Mouse (Mus musculus) midbrain, embryonic 11.5 days (tissue): ENCODE results near the gene Cbx4. TPM values are rescaled to one million over a fixed set of nuclear protein-coding genes. Genes with fewer than 3 reads are reported as not detected.

Experiments used
- ATAC-seq: fragments of 200-750 bp; cut with Nextera tagmentation; 2 replicates; pipeline ENCODE4 v1.8.0; 2017; ENCODE audit warnings: moderate TSS enrichment, moderate library complexity; ENCODE audit not compliant: low FRiP score
- DNase-seq: peaks from one replicate; pipeline ENCODE4 v3.0.0; 2015; ENCODE audit warnings: low spot score; ENCODE audit errors: missing footprints
- H3K27ac ChIP-seq: fragments of 300-500 bp; sonication (generic); 2 replicates; pipeline ENCODE4 v1.5.1; 2014; ENCODE audit warnings: low read depth, low read length
- H3K27me3 ChIP-seq: fragments of 300-500 bp; sonication (generic); 2 replicates; pipeline ENCODE4 v1.6.1; 2014; ENCODE audit warnings: mild to moderate bottlenecking, low read length, moderate library complexity, mixed read lengths; ENCODE audit not compliant: control insufficient read depth, insufficient read depth
- H3K36me3 ChIP-seq: fragments of 300-500 bp; sonication (generic); 2 replicates; pipeline ENCODE4 v1.6.1; 2014; ENCODE audit warnings: mild to moderate bottlenecking, low read length, moderate library complexity, mixed read lengths; ENCODE audit not compliant: control insufficient read depth, insufficient read depth
- H3K4me1 ChIP-seq: fragments of 300-500 bp; sonication (generic); 2 replicates; pipeline ENCODE4 v1.6.1; 2014; ENCODE audit warnings: low read length; ENCODE audit not compliant: control insufficient read depth, insufficient read depth
- H3K4me2 ChIP-seq: fragments of 300-500 bp; sonication (generic); 2 replicates; pipeline ENCODE4 v1.6.1; 2014; ENCODE audit warnings: mild to moderate bottlenecking, moderate library complexity
- H3K4me3 ChIP-seq: fragments of 300-500 bp; sonication (generic); 2 replicates; pipeline ENCODE4 v1.5.1; 2014; ENCODE audit warnings: low read depth, low read length
- H3K9ac ChIP-seq: fragments of 300-500 bp; sonication (generic); 2 replicates; pipeline ENCODE4 v1.6.1; 2014; ENCODE audit warnings: low read length
- H3K9me3 ChIP-seq: fragments of 300-500 bp; sonication (generic); 2 replicates; pipeline ENCODE4 v1.6.1; 2016; ENCODE audit warnings: low read length; ENCODE audit not compliant: control insufficient read depth
- WGBS: fragments of 180-500 bp; shearing (Covaris S2); extraction: QIAGEN DNeasy Blood & Tissue Kit; methylation state at CpG from one replicate; pipeline ENCODE4 v1.1.7; 2014; 5-methylcytosine and 5-hydroxymethylcytosine counted together
- polyA plus RNA-seq: library from polyadenylated mRNA; unstranded; fragments of >200 nt; fragmentation: Nextera tagmentation; extraction: Ambion mirVana; gene quantifications from 2 replicates; pipeline ENCODE4 v1.2.1, GENCODE M21; 2014

The Cbx4 gene
- polyA plus RNA-seq, 1 experiment from 2014 or later = 6.3 TPM

DNA sequence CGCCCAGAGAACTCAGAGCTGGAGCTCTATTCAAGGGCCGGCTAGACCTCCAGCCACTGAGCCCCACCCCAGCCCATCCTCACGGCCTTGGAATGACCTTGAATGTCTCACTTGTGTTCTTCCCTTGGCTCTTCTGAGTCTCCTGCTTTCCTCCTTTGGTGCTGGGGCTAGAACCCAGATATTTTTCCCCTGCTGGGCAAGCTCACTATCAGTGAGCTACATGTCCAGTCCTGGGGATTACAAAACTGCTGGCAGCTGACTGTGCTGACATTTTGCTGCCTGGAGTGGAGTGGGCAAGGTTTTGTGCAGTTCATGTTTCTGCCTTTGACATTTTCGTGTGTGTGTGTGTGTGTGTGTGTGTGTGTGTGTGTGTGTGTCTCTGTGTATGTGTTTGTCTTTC, 31.0 kb upstream of the Cbx4 start:
- Histone ChIP-seq H3K4me2 (no peak overlapping the region), H3K9me3 (no peaks in the 10 kb centered on the region), H3K9ac (no peak overlapping the region), H3K4me1 (peaks cover 5% of the 10 kb centered on the region), H3K27me3 (no peaks in the 10 kb centered on the region), H3K36me3 (no peaks in the 10 kb centered on the region), H3K27ac (no peak overlapping the region), H3K4me3 (no peak overlapping the region)
- DNase-seq = no peak
- no peak for ATAC-seq
- WGBS = 66% methylated on average over 4 of the region's 4 CpGs

DNA sequence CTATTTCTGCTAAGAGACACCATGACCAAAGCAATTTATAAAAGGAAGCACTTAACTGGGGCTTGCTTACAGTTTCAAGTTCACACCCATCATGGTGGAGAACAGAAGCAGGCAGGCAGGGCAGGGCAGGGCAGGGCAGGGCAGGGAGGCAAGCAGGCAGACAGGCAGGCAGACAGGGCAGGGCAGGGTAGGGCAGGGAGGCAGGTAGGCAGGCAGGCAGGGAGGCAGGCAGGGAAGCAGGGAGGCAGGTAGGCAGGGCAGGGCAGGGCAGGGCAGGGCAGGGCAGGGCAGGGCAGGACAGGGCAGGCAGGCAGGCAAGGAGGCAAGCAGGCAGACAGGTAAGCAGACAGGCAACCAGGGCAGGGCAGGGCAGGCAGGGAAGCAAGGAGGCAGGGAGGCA, 26.7 kb upstream of the Cbx4 start:
- DNase-seq (no peak), ATAC-seq (no peak)
- H3K4me3 ChIP-seq = no peak overlapping the region
- no peaks in the 10 kb centered on the region for H3K36me3 ChIP-seq
- peaks cover 5% of the 10 kb centered on the region; the same call in 1 of the 2 replicates for H3K4me1 ChIP-seq
- H3K27ac ChIP-seq = no peak overlapping the region
- no peaks in the 10 kb centered on the region for H3K27me3 ChIP-seq
- H3K9me3 ChIP-seq = no peaks in the 10 kb centered on the region
- no peak overlapping the region for H3K9ac ChIP-seq
- H3K4me2 ChIP-seq = no peak overlapping the region

DNA sequence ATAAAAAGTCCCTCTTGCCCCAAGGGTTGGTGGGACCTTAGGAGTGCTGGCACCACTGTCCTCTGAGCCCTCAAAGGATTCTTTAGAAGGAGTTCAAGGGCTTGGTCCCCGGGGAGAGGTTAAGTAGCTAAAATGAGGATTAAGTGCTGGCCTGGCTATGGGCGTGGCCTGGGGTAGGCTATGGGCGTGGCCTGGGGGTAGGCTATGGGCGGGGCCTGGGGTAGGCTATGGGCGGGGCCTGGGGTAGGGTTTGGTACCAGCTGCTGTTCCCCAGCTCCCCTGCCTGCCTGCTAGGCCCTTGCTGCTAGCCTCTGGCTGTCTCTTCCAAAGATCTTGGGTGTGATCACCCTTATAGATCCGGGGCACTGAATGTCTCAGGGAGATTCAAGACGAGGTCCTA, 25.3 kb upstream of the Cbx4 start:
- ATAC-seq (0 out of 2 replicates have a peak, but pooled peaks have one; percentile 35), DNase-seq (peak; percentile 89)
- no peak overlapping the region for H3K4me3 ChIP-seq
- no peaks in the 10 kb centered on the region for H3K27me3 ChIP-seq
- no peak overlapping the region for H3K27ac ChIP-seq
- no peak overlapping the region for H3K9ac ChIP-seq
- H3K4me1 ChIP-seq = peaks cover 5% of the 10 kb centered on the region; the same call in 1 of the 2 replicates
- H3K36me3 ChIP-seq = no peaks in the 10 kb centered on the region
- no peak overlapping the region for H3K4me2 ChIP-seq
- 14% methylated on average over 7 of the region's 7 CpGs for WGBS
- no peaks in the 10 kb centered on the region for H3K9me3 ChIP-seq

GRCm38 (mm10) chr11:119109415-119110071, 23.5 kb upstream of the Cbx4 start:
- WGBS = 81% methylated on average over 9 of the region's 9 CpGs
- H3K27ac ChIP-seq = no peak overlapping the region
- H3K4me1 ChIP-seq = no peaks in the 10 kb centered on the region; the same call in 1 of the 2 replicates
- no peaks in the 10 kb centered on the region for H3K36me3 ChIP-seq
- no peak for DNase-seq
- H3K9me3 ChIP-seq = no peaks in the 10 kb centered on the region
- no peaks in the 10 kb centered on the region for H3K27me3 ChIP-seq
- H3K4me3 ChIP-seq = no peak overlapping the region
- no peak for ATAC-seq
- H3K9ac ChIP-seq = no peak overlapping the region
- no peak overlapping the region for H3K4me2 ChIP-seq

- WGBS = 83% methylated on average over 10 of the region's 10 CpGs
- H3K4me3 ChIP-seq = no peak overlapping the region
- H3K27ac ChIP-seq = no peak overlapping the region
- H3K27me3 ChIP-seq = no peaks in the 10 kb centered on the region
- no peak for DNase-seq
- no peak for ATAC-seq
- H3K4me2 ChIP-seq = no peak overlapping the region
- no peaks in the 10 kb centered on the region for H3K9me3 ChIP-seq
- H3K36me3 ChIP-seq = no peaks in the 10 kb centered on the region
- no peaks in the 10 kb centered on the region; the same call in 1 of the 2 replicates for H3K4me1 ChIP-seq
- H3K9ac ChIP-seq = no peak overlapping the region
Measured at GRCm38 (mm10) chr11:119108573-119109263, 22.7 kb upstream of the Cbx4 start.

DNA sequence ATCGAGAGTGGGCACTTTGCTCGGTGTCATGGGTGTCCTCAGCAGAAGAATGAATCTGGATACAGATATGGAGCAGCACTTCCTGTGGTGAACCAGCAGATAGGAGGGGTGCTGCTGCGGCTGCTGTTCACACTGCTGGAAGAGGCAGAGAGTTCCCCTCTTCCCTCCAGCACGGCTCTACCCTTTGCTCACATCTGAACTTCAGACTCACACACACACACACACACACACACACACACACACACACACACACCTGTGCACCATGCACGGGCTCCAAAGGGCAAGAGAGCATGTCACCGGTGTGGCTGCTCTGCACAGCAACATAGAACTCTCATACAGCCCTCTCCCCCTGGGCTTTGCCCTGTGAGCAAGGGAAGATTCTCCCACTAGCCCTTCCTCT, 20.3 kb upstream of the Cbx4 start:
- H3K4me2 ChIP-seq = no peak overlapping the region
- DNase-seq (no peak), ATAC-seq (no peak)
- no peaks in the 10 kb centered on the region for H3K9me3 ChIP-seq
- H3K4me3 ChIP-seq = no peak overlapping the region
- no peaks in the 10 kb centered on the region for H3K36me3 ChIP-seq
- no peak overlapping the region for H3K27ac ChIP-seq
- WGBS = 60% methylated on average over 6 of the region's 6 CpGs
- H3K27me3 ChIP-seq = no peaks in the 10 kb centered on the region; the same call in 1 of the 2 replicates
- no peaks in the 10 kb centered on the region; the same call in 1 of the 2 replicates for H3K4me1 ChIP-seq
- no peak overlapping the region for H3K9ac ChIP-seq

GRCm38 (mm10) chr11:119105748-119106147, 19.7 kb upstream of the Cbx4 start:
- ATAC-seq = no peak
- H3K4me1 ChIP-seq = no peaks in the 10 kb centered on the region; the same call in 1 of the 2 replicates
- no peaks in the 10 kb centered on the region for H3K36me3 ChIP-seq
- no peak overlapping the region for H3K9ac ChIP-seq
- no peak for DNase-seq
- H3K27me3 ChIP-seq = no peaks in the 10 kb centered on the region; the same call in 1 of the 2 replicates
- no peaks in the 10 kb centered on the region for H3K9me3 ChIP-seq
- H3K4me2 ChIP-seq = no peak overlapping the region
- no peak overlapping the region for H3K4me3 ChIP-seq
- H3K27ac ChIP-seq = no peak overlapping the region
- WGBS = 65% methylated on average over 8 of the region's 8 CpGs

DNA sequence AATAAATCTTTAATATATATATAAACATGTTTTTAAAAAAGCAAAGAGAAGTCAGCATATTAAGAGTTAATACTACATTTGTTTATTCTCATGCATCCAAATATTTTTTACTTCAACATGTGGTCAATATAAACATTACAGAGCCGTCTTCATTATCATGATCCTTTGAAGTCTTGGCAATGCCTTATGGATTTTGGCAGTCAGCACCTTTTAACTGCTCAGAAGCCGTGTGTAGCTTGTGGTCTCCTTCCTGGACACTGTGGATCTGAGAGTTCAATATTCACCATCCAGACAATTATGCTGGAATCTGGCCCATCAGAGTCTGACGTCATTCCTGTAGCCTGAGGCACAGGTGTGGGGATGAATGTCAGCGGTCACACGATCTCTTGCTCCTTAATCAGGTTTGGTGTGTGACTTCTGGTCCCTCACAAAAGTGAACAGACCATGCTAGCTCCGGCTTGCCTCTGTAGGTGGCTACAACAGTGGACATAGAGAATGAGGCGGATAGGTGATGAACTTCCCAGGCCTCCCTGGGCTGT, 19.1 kb upstream of the Cbx4 start:
- H3K27ac ChIP-seq = no peak overlapping the region
- H3K4me2 ChIP-seq = no peak overlapping the region
- H3K4me3 ChIP-seq = no peak overlapping the region
- H3K36me3 ChIP-seq = no peaks in the 10 kb centered on the region
- DNase-seq (peak; percentile 81), ATAC-seq (no peak)
- no peaks in the 10 kb centered on the region; the same call in 1 of the 2 replicates for H3K27me3 ChIP-seq
- no peaks in the 10 kb centered on the region for H3K9me3 ChIP-seq
- H3K4me1 ChIP-seq = no peaks in the 10 kb centered on the region; the same call in 1 of the 2 replicates
- no peak overlapping the region for H3K9ac ChIP-seq
- 88% methylated on average over 7 of the region's 7 CpGs for WGBS

DNA sequence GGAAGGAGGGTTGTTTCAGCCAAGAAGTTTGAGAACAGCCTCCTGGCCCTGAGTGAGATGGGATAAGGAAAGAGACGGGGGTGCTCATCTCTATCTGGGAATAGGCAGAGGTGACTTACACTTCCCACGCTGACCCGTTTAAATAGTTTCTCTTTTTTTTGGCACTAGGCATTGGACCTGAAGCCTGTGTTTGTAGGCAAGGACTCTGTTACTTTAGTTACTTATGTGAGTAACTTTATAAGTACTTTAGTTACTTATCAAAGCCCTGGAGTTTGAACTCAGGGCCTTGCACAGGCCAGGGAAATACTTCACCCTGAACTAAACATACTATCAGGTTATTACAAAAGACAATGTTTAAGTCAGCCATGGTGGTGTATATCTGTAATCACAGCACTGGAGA, 18.0 kb upstream of the Cbx4 start:
- Histone ChIP-seq H3K27ac (no peak overlapping the region), H3K27me3 (no peaks in the 10 kb centered on the region; the same call in 1 of the 2 replicates), H3K9ac (no peak overlapping the region), H3K9me3 (no peaks in the 10 kb centered on the region), H3K36me3 (no peaks in the 10 kb centered on the region), H3K4me1 (no peaks in the 10 kb centered on the region; the same call in 1 of the 2 replicates), H3K4me2 (no peak overlapping the region), H3K4me3 (no peak overlapping the region)
- ATAC-seq = no peak
- no peak for DNase-seq
- WGBS = 92% methylated on average over 3 of the region's 3 CpGs
